Mouse (Mus musculus) heart, adult 11 months (tissue): ENCODE measurements at regions not wholly inside any gene's neighbourhood (a gene's known extent, or its start where the extent isn't known, plus 50 kb on each side); places are given as distances from the start of the nearest gene placed in this dataset.
A peak's percentile ranks its signal among the peaks of the same experiment; 100 is the strongest.

Source experiments
- DNase-seq: peaks from one replicate; pipeline ENCODE4 v3.0.0; 2022

DNA sequence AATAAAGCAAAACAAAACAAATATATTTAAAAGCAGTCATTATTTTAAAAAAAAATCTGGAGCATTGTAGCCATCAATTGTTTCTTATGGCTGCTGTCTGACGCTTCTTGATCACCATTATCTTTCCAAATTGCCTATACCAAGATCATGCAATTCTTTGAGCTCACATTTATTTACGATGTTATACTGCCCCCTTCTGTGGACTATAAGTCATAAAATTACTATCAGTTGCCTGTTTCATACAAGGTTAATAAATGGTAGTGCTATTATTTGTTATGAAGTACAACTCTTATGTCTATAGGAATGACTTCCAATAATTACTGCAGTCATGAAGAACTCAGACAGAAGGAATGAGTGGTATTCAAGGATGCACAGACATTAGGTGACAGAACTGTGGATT is 57.3 kb upstream of the Eda2r start:
- DNase-seq = no peak

DNA sequence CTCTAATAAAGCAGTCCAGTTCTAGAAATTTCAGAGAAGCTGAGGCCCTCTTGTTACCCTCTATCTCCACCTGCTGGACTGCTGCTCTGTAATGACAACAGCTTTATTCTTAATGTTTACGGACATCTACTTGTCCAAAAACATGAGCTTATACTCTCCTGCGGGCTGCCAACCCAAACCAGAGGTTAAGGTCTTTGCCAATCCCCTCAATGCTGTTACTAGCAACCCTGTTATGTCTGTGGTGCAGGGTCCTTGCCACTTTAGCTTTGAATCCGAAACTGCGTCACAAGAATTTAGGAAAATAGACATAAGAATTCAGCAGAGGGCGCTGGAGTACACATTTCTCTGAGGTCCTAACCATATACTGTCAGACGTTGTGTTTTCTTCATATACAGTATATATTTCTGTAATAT is 54.4 kb upstream of the Eda2r start:
- DNase-seq = peak; percentile 73
